Mouse (Mus musculus) liver, embryonic 14.5 days (tissue): Measurements from ENCODE around the gene Mms19. TPM values are rescaled to one million over a fixed set of nuclear protein-coding genes. Genes with fewer than 3 reads are reported as not detected.

Source experiments
- ATAC-seq: fragments of 200-750 bp; cut with Nextera tagmentation; 2 replicates; pipeline ENCODE4 v1.8.0; 2017; ENCODE audit warnings: moderate number of reproducible peaks, mild to moderate bottlenecking, moderate library complexity; ENCODE audit not compliant: insufficient read depth
- DNase-seq, 3 experiments: peaks; one replicate each; pipeline ENCODE4 v3.0.0-alpha.2; 2012 to 2013; ENCODE audit warnings: low read depth in 3 of 3, low spot score in 3 of 3
- H3K27ac ChIP-seq: fragments of 300-500 bp; sonication (generic); 2 replicates; pipeline ENCODE4 v1.5.1; 2014; ENCODE audit warnings: moderate library complexity, mild to moderate bottlenecking, control low read depth, inconsistent platforms
- H3K27me3 ChIP-seq: fragments of 300-500 bp; sonication (generic); 2 replicates; pipeline ENCODE4 v1.6.1; 2014; ENCODE audit warnings: mild to moderate bottlenecking, low read length, moderate library complexity; ENCODE audit not compliant: control insufficient read depth, insufficient read depth
- H3K36me3 ChIP-seq: fragments of 300-500 bp; sonication (generic); replicated peaks from 2 replicates; pipeline ENCODE4 v1.6.1; 2014; ENCODE audit warnings: low read depth; ENCODE audit not compliant: control insufficient read depth, insufficient read depth
- H3K4me1 ChIP-seq, 2 experiments: fragments of 200-500 bp in 1 of 2; fragments of 300-500 bp in 1 of 2; sonication (generic) in 1 of 2; replicated peaks; 2 replicates each; pipeline ENCODE4 v1.6.1; 2012 to 2014; ENCODE audit warnings: antibody characterized with exemption in 1 of 2, inconsistent platforms in 1 of 2, low read length in 1 of 2; ENCODE audit not compliant: control insufficient read depth in 2 of 2, insufficient read depth in 2 of 2
- H3K4me2 ChIP-seq: fragments of 300-500 bp; sonication (generic); 2 replicates; pipeline ENCODE4 v1.6.1; 2014; ENCODE audit warnings: low read depth, mild to moderate bottlenecking, control low read depth, moderate library complexity
- H3K4me3 ChIP-seq, 2 experiments: fragments of 200-500 bp in 1 of 2; fragments of 300-500 bp in 1 of 2; sonication (generic) in 1 of 2; 2 replicates each; pipeline ENCODE4 v1.5.1; 2012 to 2014; ENCODE audit warnings: low read depth in 2 of 2, low read length in 2 of 2, mild to moderate bottlenecking in 2 of 2, control low read depth in 1 of 2, inconsistent platforms in 1 of 2, moderate library complexity in 1 of 2; ENCODE audit not compliant: insufficient read depth in 1 of 2
- H3K9ac ChIP-seq: fragments of 300-500 bp; sonication (generic); replicated peaks from 2 replicates; pipeline ENCODE4 v1.6.1; 2014; ENCODE audit warnings: mild to moderate bottlenecking, control low read depth, moderate library complexity
- H3K9me3 ChIP-seq: fragments of 300-500 bp; sonication (generic); 2 replicates; pipeline ENCODE4 v1.6.1; 2016; ENCODE audit warnings: low read length, mixed read lengths; ENCODE audit not compliant: control insufficient read depth
- CTCF ChIP-seq: IDR thresholded peaks from 2 replicates; pipeline ENCODE4 v1.5.1; 2016; ENCODE audit warnings: antibody characterized with exemption, low read depth, control low read depth
- EP300 ChIP-seq: IDR thresholded peaks from 2 replicates; pipeline ENCODE4 v1.6.1; 2016; ENCODE audit warnings: antibody characterized with exemption, low read depth
- WGBS: fragments of 180-500 bp; shearing (Covaris S2); extraction: QIAGEN DNeasy Blood & Tissue Kit; methylation state at CpG from one replicate; pipeline ENCODE4 v1.1.7; 2014; ENCODE audit not compliant: insufficient replicate concordance; 5-methylcytosine and 5-hydroxymethylcytosine counted together
- polyA plus RNA-seq, 2 experiments: library from polyadenylated mRNA; depleted of rRNA in 1 of 2; stranded (reverse) in 1 of 2; unstranded in 1 of 2; fragments of >200 nt; fragmentation: Nextera tagmentation in 1 of 2; extraction: Ambion mirVana in 1 of 2; gene quantifications; 2 replicates each; pipeline versions ENCODE4 v1.2.1 to v1.2.3; 2012 to 2014

The Mms19 gene
- polyA plus RNA-seq (2012; rRNA removed) (18.2 and 18.5 TPM in 2 replicates), polyA plus RNA-seq (2014; fragmentation: Nextera tagmentation; extraction: Ambion mirVana) (10.4 and 10.8 TPM in 2 replicates)

GRCm38 (mm10) chr19:41980819-41981594 is at the start of gene Mms19:
Gene Mms19, minus strand, starts transcription at chr19:41981157.
- H3K27me3 ChIP-seq, result peaks cover 25% of the 10 kb centered on the region
- peak within 1 kb of the TSS; percentile 78 for H3K4me2 ChIP-seq
- 0 out of 4 replicates have a peak, but pooled peaks cover 0 to 2% of the 10 kb centered on the region in 2 experiments for H3K4me1 ChIP-seq
- WGBS, result under 1% methylated on average over 62 of the region's 68 CpGs
- H3K27ac ChIP-seq, result peak within 1 kb of the TSS; percentile 89
- H3K4me3 ChIP-seq, result peak within 1 kb of the TSS; percentile 84 to 97
- TF ChIP-seq CTCF, result peak; percentile 40
- no peak for TF ChIP-seq EP300
- no peaks in the 10 kb centered on the region for H3K9me3 ChIP-seq
- no peaks in the 10 kb centered on the region; the same call in 1 of the 2 replicates for H3K36me3 ChIP-seq
- ATAC-seq (peak; percentile 92), DNase-seq (peak; percentile 97 to 99 (median 97))
- peak within 1 kb of the TSS; percentile 81 for H3K9ac ChIP-seq

- Histone ChIP-seq H3K9ac (no peak overlapping the region), H3K9me3 (no peaks in the 10 kb centered on the region), H3K4me3 (no peak overlapping the region), H3K36me3 (no peaks in the 10 kb centered on the region), H3K27ac (no peak overlapping the region), H3K4me2 (no peak overlapping the region), H3K4me1 (no peaks in the 10 kb centered on the region), H3K27me3 (no peaks in the 10 kb centered on the region)
- TF ChIP-seq EP300, result no peak
- peak; percentile 97 for TF ChIP-seq CTCF
- DNase-seq (peak in 1 of 3 experiments; percentile 27), ATAC-seq (0 out of 2 replicates have a peak, but pooled peaks have one; percentile 48)
- WGBS, result 4% methylated on average over 5 of the region's 5 CpGs
These were observed 45.2 kb upstream of the Mms19 start for GRCm38 (mm10) chr19:42026158-42026557.

GRCm38 (mm10) chr19:42022542-42022848 is 41.5 kb upstream of the Mms19 start:
- H3K9me3 ChIP-seq, result no peaks in the 10 kb centered on the region
- TF ChIP-seq CTCF (no peak), EP300 (no peak)
- H3K36me3 ChIP-seq, result no peaks in the 10 kb centered on the region
- H3K4me2 ChIP-seq, result no peak overlapping the region
- H3K27me3 ChIP-seq, result no peaks in the 10 kb centered on the region
- H3K27ac ChIP-seq, result no peak overlapping the region
- no peak for DNase-seq
- ATAC-seq, result no peak
- H3K9ac ChIP-seq, result no peak overlapping the region
- no peak overlapping the region for H3K4me3 ChIP-seq
- WGBS, result 61% methylated on average over 2 of the region's 2 CpGs
- H3K4me1 ChIP-seq, result no peaks in the 10 kb centered on the region; a peak in 1 of 4 replicates

- Histone ChIP-seq H3K9me3 (no peaks in the 10 kb centered on the region), H3K27ac (no peak overlapping the region), H3K4me3 (no peak overlapping the region), H3K4me2 (no peak overlapping the region), H3K27me3 (no peaks in the 10 kb centered on the region), H3K36me3 (no peaks in the 10 kb centered on the region), H3K4me1 (no peaks in the 10 kb centered on the region; a peak in 1 of 4 replicates), H3K9ac (no peak overlapping the region)
- DNase-seq (no peak), ATAC-seq (no peak)
- TF ChIP-seq EP300, result no peak
- no peak for TF ChIP-seq CTCF
- 64% methylated on average over 10 of the region's 10 CpGs for WGBS
These were observed 41.0 kb upstream of the Mms19 start for GRCm38 (mm10) chr19:42021681-42022541.
